Mouse (Mus musculus) limb, embryonic 10.5 days (tissue): Measurements from ENCODE around the gene Hnrnpa0. TPM values are rescaled to one million over a fixed set of nuclear protein-coding genes. Genes with fewer than 3 reads are reported as not detected.
A peak's percentile ranks its signal among the peaks of the same experiment; 100 is the strongest.
"Not testable (repeated sequence)": the region's sequence is repeated elsewhere in the genome, so short reads cannot be mapped to it uniquely, and the experiment has no call there.

ENCODE experiments used
- DNase-seq: peaks from one replicate; pipeline ENCODE4 v3.0.0-alpha.2; 2017; ENCODE audit warnings: low spot score
- H3K27ac ChIP-seq: fragments of 300-500 bp; sonication (generic); 2 replicates; pipeline ENCODE4 v1.5.1; 2016; ENCODE audit warnings: mild to moderate bottlenecking
- H3K27me3 ChIP-seq: fragments of 300-500 bp; sonication (generic); 2 replicates; pipeline ENCODE4 v1.6.1; 2016; ENCODE audit warnings: low read depth, mild to moderate bottlenecking; ENCODE audit not compliant: poor library complexity, severe bottlenecking
- H3K36me3 ChIP-seq: fragments of 300-500 bp; sonication (generic); 2 replicates; pipeline ENCODE4 v1.6.1; 2016; ENCODE audit warnings: mild to moderate bottlenecking, moderate library complexity
- H3K4me1 ChIP-seq: fragments of 300-500 bp; sonication (generic); 2 replicates; pipeline ENCODE4 v1.6.1; 2016
- H3K4me3 ChIP-seq: fragments of 300-500 bp; sonication (generic); 2 replicates; pipeline ENCODE4 v1.5.1; 2016; ENCODE audit warnings: mild to moderate bottlenecking, moderate library complexity
- H3K9me3 ChIP-seq: fragments of 300-500 bp; sonication (generic); replicated peaks from 2 replicates; pipeline ENCODE4 v1.6.1; 2016; ENCODE audit warnings: mild to moderate bottlenecking
- WGBS: fragments of 180-500 bp; shearing (Covaris S2); methylation state at CpG from one replicate; pipeline ENCODE4 v1.1.7; 2016; 5-methylcytosine and 5-hydroxymethylcytosine counted together
- polyA plus RNA-seq: library from polyadenylated mRNA; unstranded; fragments of >200 nt; fragmentation: Nextera tagmentation; extraction: Ambion mirVana; gene quantifications from 2 replicates; pipeline ENCODE4 v1.2.1, GENCODE M21; 2016

Hnrnpa0 gene
- polyA plus RNA-seq, 1 experiment from 2014 or later, result 35.3 TPM

- no peaks in the 10 kb centered on the region for H3K36me3 ChIP-seq
- peaks cover 16% of the 10 kb centered on the region for H3K4me1 ChIP-seq
- WGBS, result 53% methylated on average over 5 of the region's 5 CpGs
- H3K27me3 ChIP-seq, result no peaks in the 10 kb centered on the region
- no peak overlapping the region for H3K27ac ChIP-seq
- DNase-seq, result peak; percentile 37
- H3K4me3 ChIP-seq, result peak overlapping the region; percentile 46
- H3K9me3 ChIP-seq, result no peaks in the 10 kb centered on the region
Observed at GRCm38 (mm10) chr13:58149033-58149558, 20.7 kb upstream of the Hnrnpa0 start.

GRCm38 (mm10) chr13:58148256-58148831 is 20.0 kb upstream of the Hnrnpa0 start:
- H3K27ac ChIP-seq, result no peak overlapping the region

GRCm38 (mm10) chr13:58147760-58148159 is 19.4 kb upstream of the Hnrnpa0 start:
- Histone ChIP-seq H3K36me3 (no peaks in the 10 kb centered on the region), H3K27me3 (no peaks in the 10 kb centered on the region), H3K4me3 (no peak overlapping the region), H3K9me3 (no peaks in the 10 kb centered on the region), H3K27ac (no peak overlapping the region), H3K4me1 (peaks cover 12% of the 10 kb centered on the region)
- DNase-seq, result no peak
- WGBS, result 90% methylated on average over 1 of the region's 1 CpGs

More at GRCm38 (mm10) chr13:58148256-58148831, 20.0 kb upstream of the Hnrnpa0 start:
- H3K9me3 ChIP-seq, result no peaks in the 10 kb centered on the region
- H3K36me3 ChIP-seq, result no peaks in the 10 kb centered on the region
- H3K4me3 ChIP-seq, result peak overlapping the region; percentile 46
- peaks cover 12% of the 10 kb centered on the region for H3K4me1 ChIP-seq
- no peaks in the 10 kb centered on the region for H3K27me3 ChIP-seq
- WGBS, result under 1% methylated on average over 17 of the region's 17 CpGs
- DNase-seq, result peak; percentile 81

GRCm38 (mm10) chr13:58146603-58147002 is 18.2 kb upstream of the Hnrnpa0 start:
- DNase-seq, H3K9me3 ChIP-seq, H3K27ac ChIP-seq, H3K4me3 ChIP-seq, H3K36me3 ChIP-seq, H3K27me3 ChIP-seq: not testable (repeated sequence)
- 96% methylated on average over 8 of the region's 8 CpGs for WGBS
- peaks cover 12% of the 10 kb centered on the region for H3K4me1 ChIP-seq

GRCm38 (mm10) chr13:58131692-58132091 is 3.3 kb upstream of the Hnrnpa0 start:
- no peak for DNase-seq

GRCm38 (mm10) chr13:58129687-58130246 is 1.4 kb upstream of the Hnrnpa0 start:
- no peaks in the 10 kb centered on the region for H3K27me3 ChIP-seq
- H3K4me3 ChIP-seq, result peak overlapping the region; percentile 97
- H3K27ac ChIP-seq, result peak overlapping the region; percentile 100
- 46% methylated on average over 4 of the region's 4 CpGs for WGBS
- peak; percentile 37 for DNase-seq
- peaks cover 25% of the 10 kb centered on the region for H3K36me3 ChIP-seq
- peaks cover 25% of the 10 kb centered on the region for H3K4me1 ChIP-seq
- no peaks in the 10 kb centered on the region for H3K9me3 ChIP-seq

More at GRCm38 (mm10) chr13:58131692-58132091, 3.3 kb upstream of the Hnrnpa0 start:
- H3K36me3 ChIP-seq, result peaks cover 9% of the 10 kb centered on the region
- H3K4me3 ChIP-seq, result no peak overlapping the region
- H3K4me1 ChIP-seq, result peaks cover 12% of the 10 kb centered on the region
- no peaks in the 10 kb centered on the region for H3K9me3 ChIP-seq
- 34% methylated on average over 3 of the region's 3 CpGs for WGBS
- H3K27ac ChIP-seq, result no peak overlapping the region
- no peaks in the 10 kb centered on the region for H3K27me3 ChIP-seq

GRCm38 (mm10) chr13:58128768-58129671 is 664 bp upstream of the Hnrnpa0 start:
- Histone ChIP-seq H3K4me3 (peak overlapping the region; percentile 97), H3K36me3 (peaks cover 27% of the 10 kb centered on the region), H3K27me3 (no peaks in the 10 kb centered on the region), H3K27ac (peak overlapping the region; percentile 100), H3K4me1 (peaks cover 25% of the 10 kb centered on the region), H3K9me3 (no peaks in the 10 kb centered on the region)
- under 1% methylated on average over 83 of the region's 83 CpGs for WGBS
- DNase-seq, result peak; percentile 96

- Histone ChIP-seq H3K4me1 (peaks cover 25% of the 10 kb centered on the region), H3K4me3 (peak overlapping the region; percentile 97), H3K36me3 (peaks cover 27% of the 10 kb centered on the region), H3K27me3 (no peaks in the 10 kb centered on the region), H3K9me3 (no peaks in the 10 kb centered on the region), H3K27ac (peak overlapping the region; percentile 100)
- under 1% methylated on average over 81 of the region's 81 CpGs for WGBS
- DNase-seq, result peak; percentile 81
Observed at GRCm38 (mm10) chr13:58127766-58128361, 492 bp downstream of the Hnrnpa0 start.

GRCm38 (mm10) chr13:58126862-58127765 is 1.2 kb downstream of the Hnrnpa0 start:
- peak overlapping the region; percentile 97 for H3K4me3 ChIP-seq
- no peaks in the 10 kb centered on the region for H3K9me3 ChIP-seq
- DNase-seq, result no peak
- H3K27me3 ChIP-seq, result no peaks in the 10 kb centered on the region
- peaks cover 25% of the 10 kb centered on the region for H3K4me1 ChIP-seq
- H3K36me3 ChIP-seq, result peaks cover 27% of the 10 kb centered on the region
- WGBS, result 3% methylated on average over 92 of the region's 92 CpGs
- H3K27ac ChIP-seq, result peak overlapping the region; percentile 100

- DNase-seq, result no peak
- Histone ChIP-seq H3K4me3 (peak overlapping the region; percentile 97), H3K36me3 (peaks cover 27% of the 10 kb centered on the region), H3K9me3 (no peaks in the 10 kb centered on the region), H3K4me1 (peaks cover 25% of the 10 kb centered on the region), H3K27ac (peak overlapping the region; percentile 100), H3K27me3 (no peaks in the 10 kb centered on the region)
- WGBS, result 41% methylated on average over 7 of the region's 7 CpGs
Observed at GRCm38 (mm10) chr13:58126126-58126525, 2.2 kb downstream of the Hnrnpa0 start.

- peaks cover 23% of the 10 kb centered on the region for H3K4me1 ChIP-seq
- H3K27ac ChIP-seq, result no peak overlapping the region
- no peaks in the 10 kb centered on the region for H3K9me3 ChIP-seq
- no peak for DNase-seq
- WGBS, result 71% methylated on average over 2 of the region's 2 CpGs
- H3K27me3 ChIP-seq, result no peaks in the 10 kb centered on the region
- H3K4me3 ChIP-seq, result no peak overlapping the region
- peaks cover 27% of the 10 kb centered on the region for H3K36me3 ChIP-seq
Observed at GRCm38 (mm10) chr13:58124989-58125388, 3.4 kb downstream of the Hnrnpa0 start.

- DNase-seq, result no peak
- Histone ChIP-seq H3K27ac (no peak overlapping the region), H3K4me3 (no peak overlapping the region), H3K36me3 (peaks cover 27% of the 10 kb centered on the region), H3K4me1 (peaks cover 17% of the 10 kb centered on the region), H3K9me3 (no peaks in the 10 kb centered on the region), H3K27me3 (no peaks in the 10 kb centered on the region)
- WGBS, result 82% methylated on average over 3 of the region's 3 CpGs
Observed at GRCm38 (mm10) chr13:58124278-58124677, 4.1 kb downstream of the Hnrnpa0 start.
